Mouse (Mus musculus) left cerebral cortex, adult 11 months (tissue): ENCODE results near the gene Eloa.

Experiments
- DNase-seq: peaks from one replicate; pipeline ENCODE4 v3.0.0; 2022; ENCODE audit warnings: low spot score

Eloa gene

DNA sequence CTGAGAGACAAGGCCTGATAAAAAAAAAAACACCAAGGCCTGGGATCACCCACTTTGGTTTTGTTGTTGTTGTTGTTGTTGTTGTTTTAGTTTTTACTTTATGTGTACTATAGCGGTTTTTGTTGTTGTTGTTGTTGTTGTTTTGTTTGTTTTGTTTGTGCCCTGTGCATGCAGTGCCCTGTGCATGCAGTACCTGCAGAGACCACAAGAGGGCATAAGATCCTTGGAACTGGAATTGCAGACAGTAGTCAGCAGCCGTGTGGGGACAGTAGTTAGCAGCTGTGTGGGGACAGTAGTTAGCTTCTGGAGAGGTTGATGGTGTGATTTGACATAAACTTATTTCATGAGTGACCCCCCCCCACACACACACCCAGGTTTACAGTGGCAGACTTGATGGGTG is 67.3 kb downstream of the Eloa start:
- DNase-seq = no peak
